Mouse (Mus musculus): ENCODE results near the gene Cldn15.

GRCm38 (mm10) chr5:136988420-136988819, 22.0 kb downstream of the Cldn15 start:
- TF ChIP-seq NELFE (IDR thresholded peaks at IDR 0.05; ENCODE audit: low read depth, low read length) (no peak), CTCF (conservative IDR thresholded peaks at IDR 0.05 in 1 of 2, IDR thresholded peaks at IDR 0.05 in 1 of 2; ENCODE audit: low read depth in 2 of 2, low read length in 2 of 2) (no peak), POLR2A (IDR thresholded peaks at IDR 0.05; ENCODE audit: low read depth, low read length) (no peak), SIN3A (IDR thresholded peaks at IDR 0.05; ENCODE audit: low read length) (no peak), E2F4 (IDR thresholded peaks at IDR 0.05; ENCODE audit: insufficient replicate concordance, low read depth, low read length) (no peak), TCF12 (IDR thresholded peaks at IDR 0.05; ENCODE audit: low read depth, low read length) (no peak), KAT2A (IDR thresholded peaks at IDR 0.05; ENCODE audit: insufficient replicate concordance, low read length) (no peak), RCOR1 (conservative IDR thresholded peaks at IDR 0.05; ENCODE audit: low read depth, low read length) (no peak), CHD1 (IDR thresholded peaks at IDR 0.05; ENCODE audit: low read depth, low read length) (no peak), POLR2AphosphoS2 (IDR thresholded peaks at IDR 0.05; ENCODE audit: low read depth, low read length) (no peak)
